Mouse (Mus musculus) NIH3T3 (cell line): ENCODE results near the gene Pbx1.

Source experiments
- DNase-seq: peaks from one replicate; pipeline ENCODE4 v3.0.0-alpha.2; 2012; ENCODE audit warnings: low read depth

The Pbx1 gene

DNA sequence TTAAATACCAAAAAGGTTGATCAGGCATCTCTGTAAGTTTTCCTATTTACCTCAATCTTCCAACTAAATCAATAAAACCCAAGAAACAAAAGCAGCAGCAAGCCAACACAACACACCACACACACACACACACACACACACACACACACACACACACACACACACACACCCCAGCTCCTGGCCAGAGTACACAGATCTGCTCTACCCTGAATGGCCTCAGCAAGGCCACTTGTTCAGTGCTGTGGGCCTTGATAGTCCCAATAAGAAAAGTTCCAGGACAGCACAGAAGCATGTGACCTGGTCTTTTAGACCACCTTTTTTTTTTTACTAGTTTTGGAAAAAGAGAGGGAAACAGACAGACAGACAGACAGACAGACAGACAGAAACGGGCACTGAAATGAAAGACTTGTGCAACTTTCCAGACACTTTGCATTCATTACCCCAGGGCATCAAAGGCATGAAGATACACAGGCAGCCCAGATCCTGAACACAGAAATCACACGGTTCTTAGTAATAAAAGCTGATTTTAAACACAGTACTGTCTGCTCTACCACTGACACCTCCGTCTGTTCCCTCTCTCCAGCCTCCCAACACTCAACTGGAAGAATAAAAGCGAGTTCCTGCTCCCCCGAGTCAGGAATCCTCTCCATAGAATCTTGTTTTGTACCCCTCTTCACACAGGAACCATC is 6.9 kb downstream of the Pbx1 start:
- peak; percentile 32 for DNase-seq

DNA sequence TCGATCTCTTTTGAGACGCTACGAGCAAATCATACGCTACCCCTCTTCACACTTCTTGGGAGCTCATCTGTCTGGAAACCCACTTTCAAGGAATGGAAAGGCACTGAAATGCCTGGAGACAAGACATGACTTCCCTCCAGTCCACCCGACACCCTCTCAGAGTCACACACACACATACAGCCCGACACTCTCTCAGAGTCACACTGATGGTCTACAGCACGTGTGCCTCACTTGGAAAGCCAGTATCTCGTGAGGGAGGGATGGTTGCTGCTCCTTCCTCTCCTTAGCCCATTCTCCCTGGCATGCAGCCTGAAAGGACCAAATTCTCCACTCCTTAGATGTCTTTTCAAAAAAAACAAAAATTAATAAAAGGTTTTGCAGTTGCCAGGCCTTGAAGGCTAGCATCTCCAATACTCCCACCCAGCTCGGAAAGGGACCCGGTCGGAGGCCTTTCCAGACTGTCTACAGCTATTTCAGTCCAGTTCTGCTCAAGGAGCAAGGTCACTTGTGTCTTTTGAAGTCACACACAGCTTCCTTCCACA is 8.6 kb downstream of the Pbx1 start:
- no peak for DNase-seq

GRCm38 (mm10) chr1:168418903-168419302 is 13.2 kb downstream of the Pbx1 start:
- no peak for DNase-seq

GRCm38 (mm10) chr1:168417626-168418025 is 14.4 kb downstream of the Pbx1 start:
- no peak for DNase-seq

- DNase-seq = peak; percentile 55
Measured at GRCm38 (mm10) chr1:168416729-168417437, 15.2 kb downstream of the Pbx1 start.

- no peak for DNase-seq
Measured at GRCm38 (mm10) chr1:168410611-168411010, 21.5 kb downstream of the Pbx1 start.

GRCm38 (mm10) chr1:168410054-168410453 is 22.0 kb downstream of the Pbx1 start:
- DNase-seq = no peak

- no peak for DNase-seq
Measured at GRCm38 (mm10) chr1:168408757-168409156, 23.3 kb downstream of the Pbx1 start.

DNA sequence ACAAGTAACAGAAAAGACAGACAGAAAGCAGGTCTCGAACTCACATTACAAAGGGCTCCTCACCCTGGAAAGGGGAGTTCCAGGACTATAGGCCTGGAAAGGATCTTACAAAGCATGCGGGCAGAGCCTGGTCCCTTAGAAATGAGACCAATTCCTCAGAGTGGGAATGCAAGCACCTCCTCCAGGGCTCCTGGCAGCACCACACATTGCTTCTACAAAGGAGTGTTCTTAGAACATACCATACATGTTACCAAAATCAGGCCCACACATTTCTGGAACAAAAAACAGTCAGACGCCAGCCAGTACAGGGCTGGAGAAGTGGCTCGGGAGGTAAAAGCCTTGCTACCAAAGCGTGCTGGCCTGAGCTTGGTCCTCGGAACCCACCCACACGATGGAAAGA is 24.1 kb downstream of the Pbx1 start:
- DNase-seq = no peak

DNA sequence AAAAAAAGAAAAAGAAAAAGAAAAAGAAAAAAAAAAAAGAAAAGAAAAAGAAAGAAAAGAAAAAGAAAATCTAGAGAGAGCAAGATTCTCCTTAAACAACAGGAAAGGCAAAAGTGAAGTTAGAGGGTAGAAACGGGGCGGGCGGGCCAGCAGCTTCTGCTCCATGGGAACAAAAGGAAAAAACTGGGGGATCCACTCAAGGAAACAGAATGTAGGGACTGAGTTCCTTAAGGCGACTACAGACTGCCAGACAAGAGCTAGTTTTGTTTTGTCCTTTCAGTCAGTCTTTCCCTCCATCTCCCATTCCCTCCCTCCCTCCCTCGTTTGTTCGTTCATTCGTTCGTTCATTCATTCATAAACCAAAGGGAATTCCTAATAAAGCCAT is 25.8 kb downstream of the Pbx1 start:
- no peak for DNase-seq

DNA sequence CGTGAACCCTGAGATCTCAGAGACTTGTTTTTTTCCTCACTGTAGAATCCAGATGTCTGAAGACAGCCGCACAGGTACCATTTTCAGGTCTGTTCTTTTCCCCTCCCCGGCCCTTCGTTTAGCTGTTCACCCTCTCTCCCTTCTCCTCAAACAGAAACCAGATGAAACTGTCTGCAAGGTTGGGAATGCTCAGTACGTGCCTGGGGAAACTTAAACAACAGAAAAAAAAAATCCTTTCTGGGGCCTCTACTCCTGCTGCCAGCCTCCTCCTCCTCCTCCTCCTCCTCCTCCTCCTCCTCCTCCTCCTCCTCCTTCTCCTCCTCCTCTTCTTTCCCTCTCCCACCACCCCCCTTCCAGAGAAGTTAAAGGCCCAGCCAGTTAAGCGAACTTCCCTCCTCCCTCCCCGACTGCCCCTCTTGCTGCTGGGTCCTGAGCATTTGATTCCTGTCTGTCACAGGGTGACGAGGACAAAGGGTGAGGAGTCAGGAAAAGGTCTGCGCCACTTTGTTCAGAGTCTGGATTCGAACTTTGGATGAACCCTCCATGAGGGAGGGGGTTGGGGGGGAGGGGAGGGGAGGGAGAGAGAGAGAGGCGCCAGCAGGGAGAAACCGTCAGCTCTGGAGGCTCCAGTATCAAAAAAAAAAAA is 26.3 kb downstream of the Pbx1 start:
- DNase-seq = no peak

DNA sequence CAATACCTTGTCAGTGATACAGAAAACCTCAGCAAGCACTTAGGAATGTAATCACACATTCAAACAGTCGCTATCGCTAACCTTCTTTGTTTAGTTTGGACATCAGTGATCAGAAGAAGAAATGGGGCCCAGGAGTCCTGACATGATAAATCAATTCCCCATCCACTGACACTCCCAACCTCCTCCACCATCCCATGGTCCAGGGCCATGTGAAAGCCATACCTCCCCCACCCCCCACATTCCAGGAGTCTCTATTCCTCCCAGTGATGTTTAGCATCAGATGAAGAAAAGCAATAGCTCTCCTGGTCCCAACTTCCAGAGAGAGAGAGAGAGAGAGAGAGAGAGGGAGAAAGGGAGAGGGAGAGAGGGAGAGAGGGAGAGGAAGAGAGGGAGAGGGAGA is 28.5 kb downstream of the Pbx1 start:
- DNase-seq = no peak

DNA sequence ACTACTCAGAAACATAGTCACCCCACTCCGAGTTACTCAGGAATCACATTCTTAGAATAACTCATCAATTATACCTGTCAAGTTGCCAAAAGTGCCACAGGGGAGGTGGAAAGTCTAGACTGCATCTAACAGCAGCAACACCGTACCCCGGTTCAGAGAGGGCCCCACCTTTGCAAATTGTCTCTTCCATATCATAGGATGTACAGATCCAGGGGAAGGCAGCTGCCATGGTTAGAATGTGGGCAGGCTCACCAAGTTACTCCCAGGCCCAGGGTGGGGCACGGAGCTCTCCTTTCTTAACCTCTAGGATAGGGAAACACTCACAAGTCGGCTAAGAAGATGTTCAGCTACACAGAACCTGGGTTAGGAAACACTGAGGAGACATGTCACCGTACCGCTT is 29.4 kb downstream of the Pbx1 start:
- DNase-seq = peak; percentile 47

DNA sequence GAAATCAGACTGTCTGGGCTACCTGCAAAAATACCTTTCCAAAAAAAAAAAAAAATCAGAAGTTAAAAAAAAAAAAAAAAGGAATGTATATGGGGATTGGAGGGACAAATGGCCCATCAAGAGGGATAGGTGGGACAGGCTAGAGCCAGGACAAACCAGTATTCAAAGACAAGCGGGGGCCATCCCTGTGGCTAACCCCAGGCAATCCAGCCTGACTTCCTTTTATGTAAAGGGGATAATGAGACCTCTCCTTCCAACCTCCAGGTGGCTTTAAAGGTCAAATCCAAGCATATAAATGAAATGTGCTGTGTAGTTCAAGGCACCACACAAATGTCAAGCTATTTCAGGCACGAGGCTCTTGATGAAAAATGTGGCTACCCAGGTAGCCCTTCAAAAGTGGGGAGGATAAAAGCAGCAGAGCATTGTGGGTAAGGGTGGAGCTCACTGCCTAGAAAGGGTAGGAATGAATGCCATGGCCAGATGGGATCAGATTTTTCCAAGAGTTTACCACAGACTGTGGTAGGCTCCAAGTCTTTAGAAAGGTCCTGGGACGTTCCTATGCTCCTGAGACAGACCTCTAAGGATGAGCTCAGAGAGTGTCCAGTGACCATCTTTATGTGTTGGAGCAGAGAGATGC is 36.4 kb downstream of the Pbx1 start:
- no peak for DNase-seq

- DNase-seq = no peak
Measured at GRCm38 (mm10) chr1:168394535-168394934, 37.5 kb downstream of the Pbx1 start.

GRCm38 (mm10) chr1:168393456-168393855 is 38.6 kb downstream of the Pbx1 start:
- DNase-seq = no peak

DNA sequence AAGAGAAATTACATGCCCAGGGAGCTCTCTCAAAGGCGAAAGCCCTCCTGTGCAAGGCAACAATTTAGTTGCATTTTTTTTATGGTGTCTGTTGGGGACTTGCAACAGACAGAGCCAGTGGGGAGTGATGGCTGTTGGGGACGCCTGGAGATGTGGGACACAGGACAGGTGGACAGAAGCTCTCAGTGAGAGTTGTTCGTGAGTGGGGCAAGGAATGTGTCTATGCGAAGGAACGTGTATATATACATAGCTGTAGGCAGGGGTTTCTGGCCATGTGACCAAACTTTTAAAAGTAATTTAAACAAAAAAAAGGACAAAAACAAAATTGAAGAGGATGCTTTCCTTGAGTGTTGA is 39.6 kb downstream of the Pbx1 start:
- DNase-seq = no peak

DNA sequence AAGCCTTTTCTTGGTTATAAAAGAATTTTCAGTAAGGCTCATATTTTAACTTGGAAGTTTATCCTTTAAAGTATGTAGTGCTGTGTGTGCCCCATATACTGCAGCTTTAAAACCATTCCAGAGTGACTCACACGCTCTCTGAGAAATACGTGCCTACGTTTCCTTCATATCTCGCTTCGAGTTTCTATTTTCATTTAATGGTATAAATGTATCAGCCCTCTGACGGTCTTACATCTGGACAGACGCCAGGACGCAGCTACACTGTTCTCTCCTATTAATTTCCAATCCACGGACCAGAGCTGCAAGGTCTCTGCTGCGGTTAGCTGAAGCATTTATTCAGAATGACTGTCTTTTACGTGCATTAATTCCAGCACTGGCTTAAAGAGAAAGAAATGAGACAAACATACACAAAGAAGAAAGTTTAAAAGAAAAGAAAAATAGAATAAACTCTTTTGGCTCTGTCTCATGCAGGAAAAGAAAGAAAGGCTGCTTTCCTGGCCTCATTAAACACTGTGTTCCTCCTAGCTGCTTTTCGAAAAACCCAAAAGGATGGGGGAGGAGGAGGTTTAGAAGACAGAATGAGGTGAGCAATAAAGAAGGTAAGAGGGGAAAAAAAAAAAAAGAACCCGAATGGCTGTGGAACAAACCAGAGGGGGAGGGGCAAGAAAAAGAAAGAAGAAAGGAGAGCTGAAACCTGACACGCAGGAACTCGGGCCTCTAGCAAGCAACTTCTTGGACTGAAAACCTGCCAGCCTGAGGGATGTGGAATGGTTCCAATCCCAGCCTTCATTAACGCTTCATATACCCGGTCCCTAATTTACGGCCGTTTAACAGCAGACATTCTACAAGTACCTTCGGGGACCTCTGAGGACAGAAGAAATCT is 40.2 kb downstream of the Pbx1 start:
- peak; percentile 97 for DNase-seq

GRCm38 (mm10) chr1:168390748-168391147 is 41.3 kb downstream of the Pbx1 start:
- DNase-seq = peak; percentile 54

DNA sequence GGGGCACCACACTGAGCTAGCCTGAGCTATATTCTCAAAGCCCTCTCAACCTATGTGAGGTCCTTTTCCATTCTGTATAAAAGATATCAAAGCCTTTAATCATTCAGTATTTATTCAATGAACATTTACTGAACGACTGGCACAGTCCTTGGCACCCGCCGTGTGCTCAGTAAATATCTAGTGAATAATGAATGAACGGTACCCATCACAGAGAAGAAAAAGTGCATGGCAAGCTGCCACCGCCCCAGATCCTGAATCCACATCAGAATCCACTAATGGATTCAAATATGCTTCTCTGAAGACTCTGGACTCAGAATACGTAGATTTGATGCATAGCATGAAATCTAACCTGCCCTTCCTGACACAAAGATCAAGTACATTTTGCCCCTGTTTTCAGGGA is 45.9 kb downstream of the Pbx1 start:
- DNase-seq = no peak

- DNase-seq = no peak
Measured at GRCm38 (mm10) chr1:168384594-168384955, 47.5 kb downstream of the Pbx1 start.
